Mouse (Mus musculus) inflammation-experienced regulatory T-cells, adult 6 months (primary cell): ENCODE measurements at regions not wholly inside any gene's neighbourhood (a gene's known extent, or its start where the extent isn't known, plus 50 kb on each side); places are given as distances from the start of the nearest gene placed in this dataset.

Experiments
- ATAC-seq: one replicate; pipeline ENCODE4 v1.8.0; 2017

DNA sequence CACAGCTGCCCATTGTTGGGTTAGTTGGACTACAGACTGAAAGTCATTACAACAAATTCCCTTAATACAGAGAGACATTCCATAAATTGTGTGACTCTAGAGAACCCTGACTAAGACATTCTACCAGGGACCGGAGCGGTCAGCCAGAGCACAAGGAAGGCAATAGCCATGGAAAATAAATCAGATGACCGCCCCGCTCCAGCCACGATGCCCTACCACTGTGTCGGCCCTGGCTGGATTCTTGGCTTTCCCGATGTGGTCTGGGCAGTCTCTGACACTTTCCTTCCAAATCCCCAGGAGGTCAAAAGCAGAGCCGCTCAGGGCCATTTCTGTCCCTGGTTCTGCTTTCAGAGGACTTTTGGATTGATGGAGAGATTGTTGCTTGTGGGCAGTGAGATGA is 57.8 kb downstream of the Lsm3 start:
- ATAC-seq: no peak

DNA sequence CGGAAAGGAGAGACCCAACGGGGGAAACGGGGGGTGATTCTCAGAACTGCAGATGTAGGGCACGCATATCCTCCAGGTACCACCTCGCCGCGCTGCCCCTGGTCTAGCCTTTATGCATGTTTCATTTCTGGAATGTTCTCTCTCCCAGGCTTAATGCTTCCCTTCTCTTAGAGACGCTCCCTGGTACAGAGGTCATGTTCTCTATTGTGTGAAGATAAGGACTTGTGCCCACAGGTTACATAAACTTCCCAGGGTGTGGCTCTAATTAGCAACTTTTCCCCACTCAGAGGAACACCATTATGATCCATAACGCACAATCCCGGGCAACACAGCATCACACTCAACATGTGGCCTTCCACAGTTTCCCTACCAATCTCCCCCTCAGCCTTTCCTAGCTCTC is 58.7 kb downstream of the Lsm3 start:
- no peak for ATAC-seq

DNA sequence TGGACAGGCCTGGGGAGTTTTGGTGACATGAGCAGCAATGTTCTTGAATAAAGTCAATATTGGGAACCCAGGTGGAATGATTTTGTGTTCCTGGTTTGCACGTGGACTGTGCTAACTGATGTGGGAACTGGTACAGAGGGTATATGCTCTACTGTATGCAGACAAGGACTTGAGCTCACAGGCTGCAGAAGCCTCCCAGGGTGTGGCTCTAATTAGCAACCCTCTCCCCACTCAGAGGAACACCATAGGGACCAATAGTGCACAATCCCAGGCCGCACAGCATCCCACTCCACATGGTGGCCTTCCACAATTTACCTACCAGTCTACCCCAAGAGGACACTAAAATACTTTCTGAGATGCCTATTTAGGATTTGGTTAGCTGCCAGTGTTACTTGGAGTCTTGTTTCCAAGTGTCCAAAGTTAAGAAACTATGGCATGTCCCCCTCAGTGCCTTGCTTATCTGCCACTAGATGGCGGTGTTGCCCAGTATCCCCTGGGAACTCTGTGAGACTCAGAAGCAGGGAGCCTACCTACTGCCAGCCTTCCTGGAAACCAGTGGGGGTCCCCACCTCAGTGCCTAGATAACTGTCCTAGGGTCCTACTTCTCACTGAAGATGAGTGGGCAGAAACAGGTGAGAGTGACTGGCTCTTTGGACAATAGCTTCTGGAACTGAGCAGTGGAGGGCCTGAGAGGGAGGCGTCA is 60.1 kb downstream of the Lsm3 start:
- ATAC-seq: peak; percentile 50

DNA sequence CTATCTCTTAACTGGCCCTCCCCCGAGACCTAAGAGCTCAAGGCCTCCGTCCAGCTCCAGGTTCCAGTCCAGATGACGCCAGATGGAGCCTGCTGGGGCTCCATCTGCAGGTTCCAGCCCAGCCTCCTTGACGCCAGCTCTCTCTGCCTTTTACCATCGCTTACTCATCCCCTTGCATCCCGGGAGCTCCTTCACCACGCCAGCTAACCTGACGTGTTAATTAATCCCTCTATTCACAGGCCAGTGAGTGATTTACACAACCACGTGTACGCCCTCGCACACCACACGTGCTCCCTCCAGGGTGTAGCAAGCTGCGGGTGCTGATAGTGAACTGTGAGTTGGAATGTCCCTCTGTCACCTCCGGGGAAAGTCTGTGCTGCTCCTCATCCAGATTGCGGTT is 61.2 kb downstream of the Lsm3 start:
- ATAC-seq: no peak

DNA sequence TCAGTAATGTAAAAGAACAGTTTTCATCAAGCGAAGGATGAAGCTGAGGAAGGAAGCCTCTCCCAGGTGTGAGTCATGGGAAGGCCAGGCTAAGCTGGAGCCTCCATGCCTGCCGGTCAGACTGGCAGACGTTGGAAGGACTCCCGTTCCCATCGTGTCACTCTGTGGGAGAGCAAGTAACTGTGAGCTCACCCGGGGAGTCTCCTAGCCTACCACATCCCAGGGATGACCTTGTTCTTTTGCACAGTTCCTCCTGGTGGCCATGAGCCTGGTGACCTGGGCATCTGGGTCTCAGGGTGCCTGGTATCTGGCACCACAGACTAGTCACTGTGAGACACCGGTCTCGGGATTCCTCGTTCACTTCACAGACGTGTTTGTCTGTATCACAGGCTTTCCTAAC is 63.9 kb downstream of the Lsm3 start:
- no peak for ATAC-seq

DNA sequence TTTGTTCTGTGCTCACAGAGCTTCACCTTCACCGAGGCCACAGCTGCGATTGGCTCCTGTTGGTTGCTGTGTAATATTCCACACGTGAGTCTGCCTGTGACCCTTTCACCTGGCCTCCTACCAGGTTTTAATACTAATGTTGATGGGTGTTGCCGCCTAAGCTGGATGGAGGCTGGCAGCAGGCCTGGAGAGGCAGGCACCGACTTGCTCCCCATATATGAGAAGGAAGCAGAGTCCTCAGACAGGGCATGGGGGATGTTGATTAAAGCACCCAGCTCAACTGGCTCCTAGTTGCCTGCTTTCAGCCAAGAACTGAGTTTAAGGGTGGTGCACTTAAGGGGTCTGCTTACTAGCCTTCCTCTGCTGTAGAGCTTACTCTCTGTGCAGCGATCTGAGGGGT is 64.9 kb downstream of the Lsm3 start:
- no peak for ATAC-seq

DNA sequence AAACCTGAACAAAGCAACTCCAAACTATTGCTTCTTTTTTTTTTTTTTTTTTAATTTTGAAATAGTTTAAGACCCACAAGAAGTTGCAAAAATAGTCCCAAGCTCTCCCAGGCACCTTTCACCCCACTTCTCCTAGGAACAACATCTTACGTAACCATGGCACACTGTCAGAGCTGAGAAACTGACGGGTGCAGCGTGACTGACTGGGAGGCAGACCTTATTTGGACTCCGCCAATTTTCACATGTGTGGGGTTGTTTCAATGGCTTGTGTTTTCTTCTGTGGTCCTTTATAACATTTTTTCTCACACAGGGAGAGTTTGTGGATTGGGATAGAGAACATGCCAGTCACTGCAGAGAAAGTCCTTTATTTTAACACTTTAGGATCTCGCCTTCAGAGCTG is 66.6 kb downstream of the Lsm3 start:
- ATAC-seq: no peak

DNA sequence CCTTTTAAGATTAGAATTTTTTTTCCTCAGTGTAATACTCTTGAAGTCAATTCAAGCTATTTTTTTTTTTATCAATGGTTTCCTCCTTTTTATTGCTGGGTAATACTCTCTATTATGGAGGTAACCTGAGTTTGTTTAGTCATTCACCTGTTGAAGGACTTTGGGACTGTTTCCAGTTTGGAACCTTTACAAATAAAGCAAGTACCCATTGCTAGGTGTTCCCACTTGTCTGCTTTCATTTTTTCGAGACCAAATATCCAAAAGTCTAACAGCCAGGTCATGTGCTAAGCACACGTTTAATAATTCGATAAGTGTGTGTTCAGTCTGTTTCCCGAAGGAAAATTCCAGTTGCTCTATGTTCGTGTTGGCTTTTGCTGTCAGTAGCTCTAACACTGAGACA is 67.6 kb downstream of the Lsm3 start:
- ATAC-seq: no peak

DNA sequence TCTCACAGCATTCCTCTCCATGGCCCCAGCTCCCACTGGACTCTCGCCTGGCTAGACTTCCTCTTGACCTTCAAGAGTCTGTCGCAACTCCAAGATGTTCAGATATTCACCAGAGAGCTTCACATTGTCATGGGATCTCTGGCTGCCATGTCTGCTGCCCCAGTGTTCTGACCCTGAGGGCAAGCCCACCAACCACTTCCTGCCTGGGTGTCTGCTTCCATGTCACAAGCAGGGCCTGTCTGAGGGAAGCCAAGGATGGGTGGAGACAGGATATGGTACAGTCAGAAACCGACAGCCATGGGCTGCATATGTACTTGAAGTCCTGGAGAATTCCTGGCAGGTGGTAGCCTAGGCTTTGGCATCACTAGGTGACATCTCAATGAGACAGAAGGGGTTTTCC is 69.8 kb downstream of the Lsm3 start:
- ATAC-seq: peak; percentile 38

DNA sequence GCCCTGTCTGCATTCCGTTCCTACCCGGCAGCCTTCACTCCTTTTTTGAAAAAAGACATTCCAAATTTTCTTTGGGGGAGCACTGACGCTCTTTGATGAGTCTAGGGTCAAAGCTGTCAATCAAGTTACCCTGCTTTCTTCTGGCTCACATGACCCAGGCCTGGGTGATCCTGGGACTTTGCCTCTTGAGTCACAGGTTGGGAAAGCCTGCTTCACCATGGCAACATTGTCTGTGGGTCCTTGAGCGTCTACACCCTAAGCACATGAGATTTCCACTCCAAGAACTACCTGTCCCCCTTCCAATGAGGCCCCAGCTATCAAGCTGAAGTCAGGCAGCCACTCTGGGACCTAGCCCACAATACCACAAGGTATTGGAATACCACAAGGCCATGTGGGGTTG is 73.5 kb downstream of the Lsm3 start:
- no peak for ATAC-seq

DNA sequence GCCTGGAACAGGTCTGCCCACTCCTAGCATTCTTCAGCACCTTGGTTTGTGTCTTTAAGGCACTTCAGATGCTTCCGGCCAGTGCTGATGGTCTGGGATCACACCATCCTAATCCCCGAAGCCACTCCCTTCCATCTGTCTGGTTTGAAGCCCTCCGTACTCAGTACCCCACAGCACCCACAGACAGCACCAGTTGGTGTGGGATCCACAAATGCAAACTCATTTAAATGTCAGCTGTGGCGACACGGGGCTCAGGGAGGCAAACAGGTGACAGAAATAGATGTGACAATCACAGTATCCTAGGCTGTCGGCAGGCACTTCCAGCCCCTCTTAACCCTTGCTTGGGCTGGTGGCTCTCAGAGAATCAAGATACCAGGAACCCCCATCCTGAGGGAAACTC is 74.7 kb downstream of the Lsm3 start:
- ATAC-seq: no peak

DNA sequence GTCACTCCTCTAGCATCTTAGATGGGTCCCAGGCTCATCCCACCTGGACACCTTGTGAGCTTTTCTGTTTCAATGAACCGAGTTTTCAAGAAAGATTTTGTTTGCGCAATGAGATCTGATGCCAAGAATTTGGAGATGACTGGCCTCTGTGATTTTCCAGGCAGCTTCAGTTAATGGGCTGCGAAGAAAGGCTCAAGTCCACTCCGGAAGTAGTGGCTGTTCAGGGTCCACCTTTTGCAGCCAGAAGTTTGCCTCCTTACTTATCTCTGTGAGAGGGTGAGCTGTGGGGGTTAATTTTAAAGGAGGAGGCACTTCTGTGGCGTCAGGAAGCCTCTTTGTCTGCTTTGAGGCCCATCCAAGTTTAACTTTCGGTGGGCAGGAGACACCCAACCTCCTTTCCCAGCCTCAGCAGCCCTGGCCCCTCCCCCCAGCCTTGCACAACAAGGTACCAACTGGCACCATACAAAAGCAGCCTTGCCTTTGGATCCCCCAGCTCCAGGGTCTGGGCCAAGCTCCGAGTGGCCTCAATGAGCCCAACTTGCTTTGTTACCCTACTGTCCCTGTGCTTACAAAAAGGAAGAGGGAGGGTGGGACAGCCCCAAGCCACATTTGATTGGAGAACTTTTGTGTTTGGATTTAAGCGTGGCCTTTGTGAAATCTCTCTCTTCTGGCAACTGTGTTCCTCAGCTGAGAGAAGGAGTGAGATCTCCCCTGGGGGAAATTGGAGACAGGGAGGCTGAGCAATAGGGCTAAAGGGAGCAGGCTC is 75.3 kb downstream of the Lsm3 start:
- ATAC-seq: no peak

DNA sequence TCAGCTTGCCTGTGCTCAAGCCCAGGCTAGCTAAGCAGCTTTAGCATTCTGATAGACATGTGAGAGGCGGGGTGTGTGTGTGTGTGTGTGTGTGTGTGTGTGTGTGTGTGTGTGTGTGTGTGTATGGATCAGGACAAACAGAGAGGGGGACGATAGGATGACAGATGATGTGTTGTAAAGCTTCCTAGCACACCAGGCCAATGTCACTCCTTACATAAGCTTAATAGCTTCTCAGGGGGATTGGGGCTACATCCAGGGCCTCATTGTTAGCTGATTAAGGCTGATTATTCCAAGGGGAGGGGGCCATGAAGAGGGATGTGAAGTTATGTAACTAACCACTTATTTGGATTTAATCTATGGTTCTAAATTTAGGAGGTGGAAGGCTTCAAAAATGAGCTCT is 76.9 kb downstream of the Lsm3 start:
- ATAC-seq: no peak

DNA sequence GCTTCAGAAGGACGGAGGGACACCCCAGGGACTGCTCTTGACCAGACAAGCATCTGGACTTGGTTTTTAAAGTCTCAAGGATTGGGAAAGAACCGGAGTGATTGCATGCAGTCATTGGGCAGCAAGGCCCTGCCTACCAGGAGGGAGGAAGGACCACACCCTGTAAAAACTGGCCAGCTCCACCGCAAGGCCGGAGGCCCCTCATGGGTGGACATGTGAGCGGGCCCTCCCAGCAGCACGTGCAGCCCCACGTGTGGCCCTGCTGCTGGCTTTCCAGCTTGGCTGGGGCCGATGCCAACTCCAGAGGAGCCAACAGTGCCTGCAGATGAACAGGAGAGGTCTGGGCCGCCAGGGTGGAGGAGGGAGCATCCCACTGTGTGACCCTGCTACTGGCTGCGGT is 83.2 kb downstream of the Lsm3 start:
- ATAC-seq: no peak

DNA sequence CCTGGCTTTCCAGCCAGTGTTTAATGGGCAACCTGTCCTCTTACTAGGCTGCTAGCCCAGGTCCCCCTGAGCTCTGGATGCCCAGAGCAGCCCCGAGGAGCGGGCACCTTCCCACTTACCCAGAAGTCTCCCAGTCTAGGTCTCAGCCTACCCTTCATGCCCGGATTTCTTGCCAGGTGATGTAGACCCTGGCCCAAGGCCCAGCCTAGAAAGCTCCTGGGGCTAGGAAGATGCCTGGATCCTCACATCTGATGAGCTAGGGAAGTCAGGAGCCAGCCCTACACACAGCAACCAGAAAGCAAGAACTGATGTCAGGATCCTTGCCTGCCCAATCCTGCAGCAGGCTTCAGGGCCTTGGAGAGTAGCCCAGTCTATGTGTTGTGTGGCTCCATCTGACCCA is 83.7 kb upstream of the Slc6a6 start:
- ATAC-seq: no peak

DNA sequence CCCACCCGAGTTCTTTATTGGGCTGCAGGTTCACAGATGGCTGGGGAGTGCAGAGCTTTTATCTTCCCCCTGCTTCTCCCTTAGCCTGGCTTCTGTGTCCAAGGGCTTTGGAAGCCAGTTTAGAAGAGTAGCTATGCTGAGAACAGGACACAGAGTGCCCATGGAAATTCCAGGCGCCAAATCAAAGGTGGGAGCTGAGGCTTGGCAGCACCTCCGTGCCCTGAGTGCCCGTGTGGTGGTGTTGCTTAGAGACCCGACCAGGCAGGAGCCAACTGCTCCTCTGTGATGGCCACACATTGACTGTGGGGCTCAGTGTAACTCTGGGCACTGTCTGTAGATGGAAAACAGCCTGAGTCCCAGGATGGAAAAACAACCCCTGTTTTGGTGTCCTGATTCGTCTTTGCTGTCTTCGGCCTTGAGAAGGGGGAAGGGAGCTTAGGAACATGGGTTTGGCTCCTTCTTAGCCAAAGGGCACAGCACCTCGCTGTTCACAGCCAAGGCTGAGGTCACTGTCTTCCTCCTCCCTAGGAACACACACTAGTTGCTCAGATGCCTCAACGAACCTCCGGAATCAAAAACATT is 77.1 kb upstream of the Slc6a6 start:
- no peak for ATAC-seq

DNA sequence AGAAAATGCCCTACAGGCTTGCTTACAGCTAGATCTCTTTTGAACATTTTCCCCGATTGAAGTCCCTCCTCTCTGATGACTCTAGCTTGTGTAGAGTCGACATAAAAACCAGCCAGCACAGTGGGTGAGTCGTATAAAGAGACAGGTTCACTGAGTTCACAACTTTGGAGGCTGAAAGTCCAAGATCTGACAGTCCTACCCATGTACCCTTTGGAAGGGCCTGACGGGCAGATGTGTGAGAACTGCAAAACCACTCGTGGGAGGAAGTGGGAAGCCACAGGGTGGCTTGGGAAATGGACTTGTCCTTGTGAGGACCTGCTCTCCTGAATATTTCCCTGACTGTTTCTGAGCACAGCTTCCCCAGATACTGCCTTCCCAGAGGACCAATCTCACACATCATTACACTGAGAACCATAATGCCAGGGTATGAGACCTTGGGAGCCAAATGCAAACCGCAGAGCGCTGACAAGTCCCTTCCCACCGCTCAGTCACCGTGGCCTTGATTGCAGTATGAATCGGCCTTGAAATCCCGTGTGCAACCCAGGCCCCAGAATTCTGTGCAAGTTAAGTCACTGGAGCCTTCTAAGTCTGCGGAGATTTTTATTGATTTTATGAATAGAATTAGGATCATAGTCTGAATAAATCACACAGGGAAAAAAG is 76.1 kb upstream of the Slc6a6 start:
- ATAC-seq: no peak

DNA sequence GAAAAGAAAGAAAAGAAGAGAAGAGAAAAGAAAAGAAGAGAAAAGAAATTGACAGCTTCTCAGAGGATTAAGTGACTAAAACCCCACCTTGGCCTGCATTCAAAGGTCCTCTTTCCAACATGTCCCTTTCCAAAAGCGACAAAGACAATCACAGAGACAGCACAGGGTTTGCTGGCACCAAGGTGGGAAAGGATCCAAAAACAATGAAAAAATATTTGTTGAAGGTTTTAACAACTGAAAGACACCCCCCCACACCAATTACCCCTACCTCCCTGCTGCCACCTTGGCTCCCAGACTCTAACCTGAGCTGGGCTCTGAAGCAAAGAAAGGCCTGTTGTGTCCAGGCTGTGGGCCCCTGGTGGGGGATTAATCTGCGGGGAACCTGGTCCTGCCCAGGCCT is 74.2 kb upstream of the Slc6a6 start:
- no peak for ATAC-seq

DNA sequence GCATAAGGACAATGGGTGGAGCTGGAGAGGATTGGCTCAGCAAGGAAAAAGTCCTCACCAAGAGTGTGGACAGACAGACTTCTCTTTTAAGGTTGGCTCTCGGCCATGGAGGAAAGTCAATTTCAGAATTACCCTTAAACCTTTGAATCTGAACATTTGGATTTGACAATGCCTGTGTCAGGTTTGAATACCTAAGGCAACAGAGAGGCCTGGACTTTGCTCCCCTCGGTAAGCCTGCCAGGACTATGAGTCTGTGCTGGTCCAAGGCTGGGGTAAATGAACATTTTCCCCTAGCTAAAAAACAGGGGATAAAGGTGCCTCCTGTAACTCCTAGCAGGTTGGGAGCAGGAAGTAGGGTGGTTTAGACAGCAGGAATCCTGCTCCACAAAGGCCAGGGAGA is 68.8 kb upstream of the Slc6a6 start:
- ATAC-seq: no peak

DNA sequence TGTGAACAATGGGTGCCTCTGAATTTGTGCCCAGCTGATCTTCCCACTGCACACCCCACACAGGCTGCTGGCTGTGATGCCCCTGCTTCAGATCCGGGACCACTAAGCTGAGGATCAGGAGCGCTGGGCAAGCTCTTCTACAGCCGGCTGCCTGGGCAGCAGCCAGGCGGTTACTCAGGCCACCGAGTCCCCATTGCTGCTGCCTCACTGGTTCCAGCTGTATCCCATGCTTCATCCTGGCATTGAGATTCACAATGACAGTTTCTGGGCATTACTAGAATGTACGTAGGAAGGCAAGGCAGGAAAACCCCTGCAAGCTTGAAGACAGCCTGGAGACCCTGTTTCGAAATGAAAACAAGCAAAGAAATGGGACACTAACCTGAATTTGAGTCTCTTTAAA is 67.3 kb upstream of the Slc6a6 start:
- no peak for ATAC-seq

DNA sequence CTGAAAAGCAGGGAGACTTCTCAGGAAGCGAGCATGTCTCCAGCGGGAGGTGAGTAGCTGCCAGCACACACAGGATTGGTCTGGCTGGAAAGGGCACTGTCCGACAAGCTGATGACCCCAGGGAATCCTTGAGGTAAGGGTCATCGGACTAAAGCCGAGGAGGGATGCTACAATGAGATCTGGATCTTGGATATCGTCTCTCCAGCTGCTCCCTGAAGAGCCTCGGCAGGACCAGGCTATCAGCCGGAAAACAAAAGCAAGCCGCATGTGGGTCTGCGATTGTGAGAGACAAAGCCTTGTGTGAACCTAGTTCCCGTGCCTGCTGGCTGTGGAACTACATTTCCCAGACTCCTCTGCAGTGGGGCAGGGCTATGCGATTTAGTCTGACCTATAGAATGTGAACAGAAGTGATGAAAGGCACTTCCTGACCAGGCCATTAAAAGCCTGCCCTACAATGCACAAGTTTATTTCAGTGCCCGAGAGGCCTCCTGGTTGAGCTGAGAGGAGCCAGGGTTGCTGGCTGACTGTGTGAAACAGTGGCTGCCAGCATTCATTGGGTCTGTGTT is 66.7 kb upstream of the Slc6a6 start:
- ATAC-seq: peak; percentile 99

DNA sequence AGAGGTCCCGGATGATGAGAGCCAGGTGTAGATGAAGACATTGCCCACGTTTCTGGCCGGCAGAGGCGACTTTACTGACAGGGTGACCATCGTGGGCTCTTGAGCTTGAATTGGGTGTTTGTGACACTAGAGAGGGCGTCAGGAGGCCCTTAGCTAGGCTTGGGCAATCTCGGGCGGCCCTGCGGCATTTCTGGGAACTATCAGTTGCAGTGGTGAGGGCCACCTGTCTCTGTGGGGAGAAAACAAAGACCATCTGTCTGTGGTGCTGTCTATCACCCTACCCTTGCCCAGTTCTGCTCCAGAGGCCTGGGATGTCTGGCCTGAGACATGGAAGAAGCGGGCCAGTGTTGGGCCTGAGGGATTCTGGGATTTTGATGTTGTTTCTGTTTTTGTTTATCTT is 66.2 kb upstream of the Slc6a6 start:
- ATAC-seq: no peak

DNA sequence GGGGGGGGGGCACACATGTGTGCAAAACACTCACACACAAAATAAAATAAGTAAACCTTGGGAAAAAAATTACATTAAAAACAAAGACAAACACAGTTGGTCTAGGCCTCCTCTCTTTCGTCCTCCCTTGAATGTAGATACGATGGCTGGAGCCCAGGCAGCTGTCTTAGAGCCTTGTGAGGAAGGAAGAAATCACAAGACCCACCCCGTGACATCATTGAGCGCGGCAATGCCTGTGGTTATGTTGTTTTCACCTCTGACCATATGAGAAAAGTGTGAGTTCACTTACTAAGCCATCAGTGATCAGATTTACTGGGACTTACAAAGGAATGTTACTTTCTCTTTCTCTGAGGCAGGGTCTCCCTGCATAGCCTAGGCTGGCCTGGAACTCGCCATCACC is 64.8 kb upstream of the Slc6a6 start:
- ATAC-seq: no peak
